Mouse (Mus musculus): ENCODE measurements around the gene AK157302. TPM values are rescaled to one million over a fixed set of nuclear protein-coding genes. Genes with fewer than 3 reads are reported as not detected.

The AK157302 gene
- polyA plus RNA-seq, 1 experiment from 2014 or later: 0.31 TPM

GRCm38 (mm10) chr13:21530136-21530535 is 35.1 kb downstream of the AK157302 start:
- no peak for ATAC-seq
- no peak for TF ChIP-seq CTCF (IDR thresholded peaks at IDR 0.05)
- no peak for TF ChIP-seq EP300 (IDR thresholded peaks at IDR 0.05)
- 29% methylated on average over 7 of the region's 7 CpGs for WGBS

GRCm38 (mm10) chr13:21530781-21531201 is 35.8 kb downstream of the AK157302 start, which contains the start of gene Zkscan8:
TSS of gene Zkscan8 (minus strand) at chr13:21531120.
- WGBS: under 1% methylated on average over 37 of the region's 39 CpGs
- H3K9ac ChIP-seq (replicated peaks; ENCODE audit: low read depth): peak within 1 kb of the TSS; percentile 98
- ATAC-seq (peak; percentile 100), DNase-seq (ENCODE audit: low spot score) (peak; percentile 92)
- TF ChIP-seq CTCF (IDR thresholded peaks at IDR 0.05): peak; percentile 43
- TF ChIP-seq EP300 (IDR thresholded peaks at IDR 0.05): no peak
- no peaks in the 10 kb centered on the region for H3K36me3 ChIP-seq (ENCODE audit: insufficient read depth, low read length)
- no peaks in the 10 kb centered on the region for H3K27me3 ChIP-seq (replicated peaks; ENCODE audit: insufficient read depth, low read length)
- H3K4me1 ChIP-seq (ENCODE audit: insufficient read depth, low read depth, low read length): no peaks in the 10 kb centered on the region
- H3K9me3 ChIP-seq (ENCODE audit: low read length): no peaks in the 10 kb centered on the region
- H3K4me3 ChIP-seq (ENCODE audit: low read depth, low read length): peak within 1 kb of the TSS; percentile 91
- H3K4me2 ChIP-seq (replicated peaks; ENCODE audit: low read depth, low read length): peak within 1 kb of the TSS; percentile 64
- H3K27ac ChIP-seq (ENCODE audit: low read length): peak within 1 kb of the TSS; percentile 96

More at GRCm38 (mm10) chr13:21530136-21530535, 35.1 kb downstream of the AK157302 start:
- no peaks in the 10 kb centered on the region for H3K36me3 ChIP-seq (ENCODE audit: insufficient read depth, low read length)
- H3K9ac ChIP-seq (replicated peaks; ENCODE audit: low read depth): no peak overlapping the region
- H3K4me2 ChIP-seq (replicated peaks; ENCODE audit: low read depth, low read length): peak overlapping the region; percentile 8; the same call in 1 of the 2 replicates
- DNase-seq (ENCODE audit: low spot score): peak; percentile 18
- no peaks in the 10 kb centered on the region for H3K9me3 ChIP-seq (ENCODE audit: low read length)
- H3K4me3 ChIP-seq (ENCODE audit: low read depth, low read length): no peak overlapping the region
- no peaks in the 10 kb centered on the region for H3K4me1 ChIP-seq (ENCODE audit: insufficient read depth, low read depth, low read length)
- no peaks in the 10 kb centered on the region for H3K27me3 ChIP-seq (replicated peaks; ENCODE audit: insufficient read depth, low read length)
- no peak overlapping the region for H3K27ac ChIP-seq (ENCODE audit: low read length)

GRCm38 (mm10) chr13:21542708-21543107 is 47.7 kb downstream of the AK157302 start, which contains the start of gene Olfr1366:
TSS of gene Olfr1366 (minus strand) at chr13:21542808.
- Histone ChIP-seq H3K27ac (ENCODE audit: low read length) (no peak within 1 kb of the TSS), H3K4me1 (ENCODE audit: insufficient read depth, low read depth, low read length) (no peaks in the 10 kb centered on the region), H3K4me3 (ENCODE audit: low read depth, low read length) (no peak within 1 kb of the TSS), H3K9me3 (ENCODE audit: low read length) (no peaks in the 10 kb centered on the region), H3K27me3 (replicated peaks; ENCODE audit: insufficient read depth, low read length) (no peaks in the 10 kb centered on the region), H3K36me3 (ENCODE audit: insufficient read depth, low read length) (no peaks in the 10 kb centered on the region), H3K9ac (replicated peaks; ENCODE audit: low read depth) (no peak within 1 kb of the TSS), H3K4me2 (replicated peaks; ENCODE audit: low read depth, low read length) (no peak within 1 kb of the TSS)
- 71% methylated on average over 1 of the region's 1 CpGs for WGBS
- no peak for TF ChIP-seq CTCF (IDR thresholded peaks at IDR 0.05)
- TF ChIP-seq EP300 (IDR thresholded peaks at IDR 0.05): no peak
- DNase-seq (ENCODE audit: low spot score) (no peak), ATAC-seq (no peak)

MicroRNAs within 50 kb of the gene (microRNA counts, 519-probe panel; counts per million panel counts)
- not detected for microRNA mmu-miR-1896

Small RNA genes within 50 kb of the gene (microRNA-seq; reads per million reads assigned to microRNA genes)
- not detected for gene Mir1896

Other genes with a start within 250 kb of the AK157302 start
- not detected in 2 replicates for gene Gpx5, start 202.5 kb upstream of the AK157302 start, polyA plus RNA-seq (2015; fragmentation: Nextera tagmentation; extraction: Ambion mirVana)
- 0.21 and 0.27 TPM in 2 replicates for gene Gpx6, start 183.1 kb upstream of the AK157302 start, polyA plus RNA-seq (2015; fragmentation: Nextera tagmentation; extraction: Ambion mirVana)
- not detected in 2 replicates for gene Olfr1367, start 148.3 kb upstream of the AK157302 start, polyA plus RNA-seq (2015; fragmentation: Nextera tagmentation; extraction: Ambion mirVana)
- 6.4 and 6.8 TPM in 2 replicates for gene Zscan12, start 132.4 kb upstream of the AK157302 start, polyA plus RNA-seq (2015; fragmentation: Nextera tagmentation; extraction: Ambion mirVana)
- gene Zkscan3, start 92.5 kb upstream of the AK157302 start, polyA plus RNA-seq (2015; fragmentation: Nextera tagmentation; extraction: Ambion mirVana): 46.3 and 54.3 TPM in 2 replicates
- 0.87 TPM in 2 replicates for gene Pgbd1, start 54.2 kb upstream of the AK157302 start, polyA plus RNA-seq (2015; fragmentation: Nextera tagmentation; extraction: Ambion mirVana)
- 30.2 and 33.0 TPM in 2 replicates for gene Zscan26, start 41.5 kb upstream of the AK157302 start, polyA plus RNA-seq (2015; fragmentation: Nextera tagmentation; extraction: Ambion mirVana)
- 9.1 and 10.5 TPM in 2 replicates for gene Nkapl, start 26.7 kb upstream of the AK157302 start, polyA plus RNA-seq (2015; fragmentation: Nextera tagmentation; extraction: Ambion mirVana)
- 5.1 and 5.2 TPM in 2 replicates for gene Zkscan4, start 16.3 kb upstream of the AK157302 start, polyA plus RNA-seq (2015; fragmentation: Nextera tagmentation; extraction: Ambion mirVana)
- not detected in 2 replicates for gene Gm10065, start 15.8 kb upstream of the AK157302 start, polyA plus RNA-seq (2015; fragmentation: Nextera tagmentation; extraction: Ambion mirVana)
- 3.3 and 5.8 TPM in 2 replicates for gene Gm11273, start 6.2 kb downstream of the AK157302 start, polyA plus RNA-seq (2015; fragmentation: Nextera tagmentation; extraction: Ambion mirVana)
- gene Zkscan8, start 35.9 kb downstream of the AK157302 start, polyA plus RNA-seq (2015; fragmentation: Nextera tagmentation; extraction: Ambion mirVana): 3.1 and 3.4 TPM in 2 replicates
- gene Olfr1366, start 47.6 kb downstream of the AK157302 start, polyA plus RNA-seq (2015; fragmentation: Nextera tagmentation; extraction: Ambion mirVana): 0.06 TPM in 1 of 2 replicates, not detected in the other
- 0.05 TPM in 1 of 2 replicates, not detected in the other for gene Olfr1535, start 64.7 kb downstream of the AK157302 start, polyA plus RNA-seq (2015; fragmentation: Nextera tagmentation; extraction: Ambion mirVana)
- not detected in 2 replicates for gene Olfr1364, start 86.5 kb downstream of the AK157302 start, polyA plus RNA-seq (2015; fragmentation: Nextera tagmentation; extraction: Ambion mirVana)
- gene Olfr1362, start 118.8 kb downstream of the AK157302 start, polyA plus RNA-seq (2015; fragmentation: Nextera tagmentation; extraction: Ambion mirVana): not detected in 2 replicates
- not detected in 2 replicates for gene Olfr11, start 147.3 kb downstream of the AK157302 start, polyA plus RNA-seq (2015; fragmentation: Nextera tagmentation; extraction: Ambion mirVana)
- not detected in 2 replicates for gene Olfr1361, start 168.2 kb downstream of the AK157302 start, polyA plus RNA-seq (2015; fragmentation: Nextera tagmentation; extraction: Ambion mirVana)
- gene Olfr1360, start 182.2 kb downstream of the AK157302 start, polyA plus RNA-seq (2015; fragmentation: Nextera tagmentation; extraction: Ambion mirVana): not detected in 2 replicates
- not detected in 2 replicates for gene Olfr1359, start 202.9 kb downstream of the AK157302 start, polyA plus RNA-seq (2015; fragmentation: Nextera tagmentation; extraction: Ambion mirVana)
- not detected in 2 replicates for gene Hist1h2bl, start 220.9 kb downstream of the AK157302 start, polyA plus RNA-seq (2015; fragmentation: Nextera tagmentation; extraction: Ambion mirVana)
- 5.4 TPM in 1 of 2 replicates, not detected in the other for gene Hist1h2ai, start 221.2 kb downstream of the AK157302 start, polyA plus RNA-seq (2015; fragmentation: Nextera tagmentation; extraction: Ambion mirVana)
- 2.0 TPM in 1 of 2 replicates, not detected in the other for gene Hist1h3h, start 222.4 kb downstream of the AK157302 start, polyA plus RNA-seq (2015; fragmentation: Nextera tagmentation; extraction: Ambion mirVana)
- 0.66 and 0.67 TPM in 2 replicates for gene Hist1h2bm, start 226.8 kb downstream of the AK157302 start, polyA plus RNA-seq (2015; fragmentation: Nextera tagmentation; extraction: Ambion mirVana)
- gene Hist1h4j, start 239.8 kb downstream of the AK157302 start, polyA plus RNA-seq (2015; fragmentation: Nextera tagmentation; extraction: Ambion mirVana): not detected in 2 replicates

All from lung, postnatal 0 days (tissue).